Mouse (Mus musculus): ENCODE results near the gene Ppp1r32.

The Ppp1r32 gene

DNA sequence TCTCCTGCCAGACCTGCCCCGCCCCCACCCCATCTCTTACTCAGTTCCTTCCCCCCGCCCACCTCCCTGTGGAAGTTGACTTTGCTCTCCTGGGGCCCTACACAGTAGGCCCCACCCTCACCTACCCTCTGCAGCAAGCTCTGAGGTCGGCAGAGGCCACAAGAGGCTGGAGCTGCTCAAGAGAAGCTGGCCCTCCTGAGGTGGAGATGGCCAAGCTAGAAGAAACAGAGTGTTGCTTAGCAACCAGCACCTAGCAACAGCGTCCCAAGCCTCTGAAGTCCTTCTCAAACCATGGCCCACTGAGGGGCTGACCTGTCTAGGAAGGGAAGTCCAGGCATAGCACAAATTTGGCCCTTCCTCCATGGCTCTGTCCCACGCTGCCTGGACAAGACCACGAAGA, at the start of gene Ppp1r32:
Ppp1r32 (minus strand) TSS at position 226 of the 400 bp plus-strand sequence.
- DNase-seq (ENCODE audit: low spot score): peak; percentile 57

DNA sequence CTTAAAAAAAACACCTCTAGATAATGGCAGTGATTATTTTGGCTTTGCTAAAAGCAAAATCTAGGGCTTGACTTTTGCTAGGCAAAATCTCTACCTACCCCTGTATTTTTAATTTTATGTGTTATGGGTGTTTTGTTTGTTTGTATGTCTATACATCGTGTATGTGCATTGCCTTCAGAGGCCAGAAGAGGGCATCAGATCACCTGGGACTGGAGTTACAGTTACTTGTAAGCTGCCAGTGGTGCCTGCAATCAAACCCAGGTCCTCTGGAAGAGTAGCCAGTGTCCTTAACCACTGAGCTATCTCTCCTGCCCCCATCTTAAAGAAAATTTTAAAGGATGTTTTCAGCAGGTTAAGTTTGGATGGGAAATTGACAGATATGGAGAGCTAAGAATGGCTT, 47.4 kb upstream of the Ppp1r32 start:
- DNase-seq (ENCODE audit: low spot score): no peak

DNA sequence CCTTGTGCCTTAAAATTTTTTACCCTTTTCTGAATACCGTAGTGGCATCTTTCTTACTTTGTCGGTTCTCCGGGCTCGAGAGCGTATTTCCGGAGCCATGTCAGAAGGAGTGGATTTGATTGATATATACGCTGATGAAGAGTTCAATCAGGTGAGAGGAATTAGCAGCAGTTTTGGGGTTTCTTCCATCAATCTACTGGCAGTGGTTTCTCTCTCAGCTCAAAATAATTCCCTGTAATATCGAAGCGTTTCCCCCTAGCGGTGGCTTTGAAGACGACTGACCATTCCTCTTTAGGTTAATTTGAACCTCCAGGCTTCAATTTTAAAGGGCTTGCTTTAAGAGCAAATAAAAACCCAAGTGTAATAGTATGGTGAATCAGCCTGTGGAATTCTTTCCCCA, 43.2 kb upstream of the Ppp1r32 start, which contains the start of gene Sdhaf2:
Sdhaf2 (minus strand) TSS at position 233 of the 400 bp plus-strand sequence.
- DNase-seq (ENCODE audit: low spot score): peak; percentile 53

DNA sequence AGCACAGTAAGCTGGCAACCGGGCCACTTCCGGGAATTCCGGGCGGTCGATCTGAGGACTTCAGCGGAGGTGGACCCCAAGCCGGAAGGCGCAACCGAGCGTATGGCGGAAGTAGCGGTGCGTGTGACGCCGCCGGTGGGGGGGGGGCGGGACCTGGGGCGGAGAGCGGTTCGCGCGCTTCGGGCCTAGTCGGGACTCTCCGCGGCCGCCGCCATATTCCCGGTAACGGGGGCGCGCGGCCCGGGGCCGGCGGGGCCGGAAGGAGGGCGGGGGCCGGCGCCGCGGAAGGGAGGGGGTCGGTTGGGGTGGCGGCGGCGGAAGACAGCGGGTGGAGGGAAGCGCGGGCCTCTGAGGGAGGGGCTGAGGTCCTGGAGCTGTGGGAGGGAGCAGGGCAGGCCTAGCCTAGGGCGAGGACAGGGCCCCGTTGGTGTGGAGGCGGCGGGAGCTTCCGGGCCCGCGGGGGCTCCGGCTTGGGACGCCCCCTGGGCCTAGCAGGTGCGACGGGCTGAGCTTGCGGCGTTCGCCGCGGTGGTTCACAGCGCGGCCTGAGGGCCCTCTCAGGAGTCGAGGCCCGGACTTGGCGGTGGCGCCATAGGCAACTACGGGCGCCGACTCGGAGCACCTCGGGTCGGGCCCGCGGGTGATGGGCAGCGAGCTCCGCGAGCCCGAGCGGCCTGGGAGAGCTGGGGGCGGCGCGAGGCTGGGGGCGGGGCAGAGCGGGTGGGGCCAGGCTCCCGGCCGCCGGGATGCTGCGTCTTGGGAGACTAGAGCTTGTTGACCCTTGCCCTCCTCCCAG, 42.6 kb upstream of the Ppp1r32 start, which contains the start of gene Cpsf7:
Cpsf7 (plus strand) TSS at position 161 of the 796 bp plus-strand sequence.
- peak; percentile 93 for DNase-seq (ENCODE audit: low spot score)

DNA sequence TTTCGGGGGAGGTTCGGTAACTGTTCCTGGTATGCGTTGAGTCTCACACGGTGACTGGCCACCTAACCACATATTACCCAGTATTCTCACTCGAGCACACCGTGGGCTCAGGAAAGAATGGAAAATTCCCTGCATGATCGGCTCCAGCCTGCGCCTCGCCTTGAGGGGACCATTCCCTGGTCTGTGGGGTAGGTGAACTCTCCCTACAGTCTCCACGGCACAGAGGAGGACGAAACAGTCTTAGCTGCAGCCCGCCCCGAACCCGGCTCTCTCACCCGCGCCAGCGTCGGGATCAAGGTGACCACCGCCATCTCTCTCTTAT, 42.0 kb upstream of the Ppp1r32 start:
- DNase-seq (ENCODE audit: low spot score): no peak

DNA sequence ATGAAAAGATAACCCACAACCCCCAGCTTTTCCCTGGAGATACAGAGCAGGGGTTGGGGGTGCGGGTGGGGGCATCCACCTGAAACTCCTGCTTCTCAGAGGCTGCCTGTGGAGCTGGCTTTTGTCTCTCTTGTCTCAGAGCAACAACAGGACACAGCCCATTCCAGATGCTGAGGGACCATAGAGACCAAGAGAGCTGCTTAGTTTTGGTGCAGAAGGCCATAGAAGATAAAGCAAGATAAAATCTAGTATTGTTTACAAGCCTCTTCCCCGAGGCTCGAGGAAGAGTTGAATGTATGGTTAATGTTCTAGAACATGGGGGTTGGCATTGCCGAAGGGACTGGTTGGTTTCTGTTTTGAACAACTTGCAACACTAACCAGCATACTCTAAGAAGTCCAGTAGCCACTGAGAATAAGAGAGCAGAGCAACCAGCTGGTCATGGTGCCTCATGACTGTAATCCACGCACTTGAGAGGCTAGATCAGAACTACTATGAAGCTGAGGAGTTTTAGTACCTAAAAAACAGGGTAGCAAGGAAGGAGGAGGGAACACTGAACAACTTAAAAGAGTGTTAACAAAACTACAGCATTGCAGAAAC, 40.9 kb upstream of the Ppp1r32 start:
- no peak for DNase-seq (ENCODE audit: low spot score)

DNA sequence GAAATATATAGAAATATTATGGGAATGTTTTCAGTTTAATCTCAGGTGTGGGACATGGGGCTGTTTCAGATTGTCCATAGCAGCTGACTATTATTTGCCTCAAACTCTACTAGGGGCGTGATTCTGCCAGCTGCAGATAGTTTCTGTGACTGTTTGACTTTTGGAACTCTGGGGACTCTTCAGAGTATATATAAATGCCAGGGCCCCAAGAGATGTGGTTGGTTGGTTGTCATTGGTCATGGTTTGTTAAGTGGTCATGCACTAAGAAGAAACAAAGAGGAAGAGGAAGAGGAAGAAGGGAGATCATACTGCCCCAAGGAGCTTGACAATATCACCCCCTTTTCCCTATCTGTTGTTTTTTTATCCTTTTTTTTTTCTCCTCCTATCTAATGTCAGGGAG, 39.2 kb upstream of the Ppp1r32 start:
- DNase-seq (ENCODE audit: low spot score): no peak

DNA sequence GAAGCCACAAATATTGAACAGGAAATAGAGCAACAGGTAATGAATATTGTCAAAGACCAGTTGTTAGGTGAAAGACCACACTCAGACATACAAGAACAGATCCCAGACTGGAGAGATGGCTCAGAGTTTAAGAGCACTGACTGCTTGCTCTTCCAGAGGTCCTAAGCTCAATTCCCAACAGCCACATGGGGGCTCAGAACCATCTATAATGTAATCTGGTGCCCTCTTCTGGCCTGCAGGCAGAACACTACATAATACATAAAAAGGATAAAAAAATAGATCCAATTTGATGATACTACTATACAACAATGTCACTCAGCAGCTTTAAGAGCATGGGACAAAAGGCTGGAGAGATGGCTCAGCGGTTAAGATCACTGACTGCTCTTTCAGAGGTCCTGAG, 37.6 kb upstream of the Ppp1r32 start:
- DNase-seq (ENCODE audit: low spot score): no peak

DNA sequence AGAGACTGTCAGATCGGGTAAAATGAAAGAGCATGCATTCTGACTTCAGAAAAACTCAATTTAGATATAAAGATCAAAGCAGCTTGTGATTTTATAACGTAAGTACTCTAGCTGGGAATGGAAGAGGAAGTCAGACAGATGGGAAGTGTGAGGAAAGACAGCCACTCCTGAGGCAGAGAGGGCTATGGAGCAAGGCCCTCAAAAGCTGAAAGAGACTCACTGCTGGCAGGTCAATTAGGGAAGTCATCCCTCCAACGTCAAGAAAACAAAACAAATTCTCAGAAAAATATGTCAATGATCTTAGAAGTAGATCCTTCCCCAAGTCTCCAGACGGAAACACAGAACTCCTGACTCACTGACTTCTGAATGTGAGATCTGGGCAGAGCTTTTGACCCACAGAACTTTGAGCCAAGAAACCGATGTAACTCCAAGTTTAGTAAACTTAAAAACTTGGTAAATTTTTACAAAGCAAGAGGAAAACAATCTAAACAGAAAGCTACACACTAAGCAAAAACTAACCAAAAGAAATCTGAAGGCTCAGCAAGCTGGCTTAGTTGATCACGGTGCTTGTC, 28.1 kb upstream of the Ppp1r32 start:
- DNase-seq (ENCODE audit: low spot score): no peak

DNA sequence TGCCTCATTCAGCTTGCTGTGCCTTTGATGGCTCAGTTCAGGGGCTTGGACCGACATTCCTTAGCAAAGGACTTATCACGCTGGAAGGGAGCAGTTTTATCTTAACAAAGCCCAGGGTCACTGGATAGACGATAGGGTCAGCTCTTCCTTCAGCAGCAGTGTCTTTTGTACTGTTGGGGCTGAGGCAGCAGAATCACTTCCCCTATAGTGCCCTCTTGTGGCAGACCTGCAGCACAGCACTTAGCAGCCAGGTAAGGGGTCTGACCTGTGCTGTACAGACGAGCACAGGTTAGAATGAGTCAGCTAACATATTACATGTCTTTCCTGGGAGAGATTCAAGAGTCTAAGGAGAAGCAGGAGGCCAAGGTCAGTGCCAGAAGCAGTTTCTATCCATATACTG, 19.8 kb upstream of the Ppp1r32 start:
- DNase-seq (ENCODE audit: low spot score): no peak

DNA sequence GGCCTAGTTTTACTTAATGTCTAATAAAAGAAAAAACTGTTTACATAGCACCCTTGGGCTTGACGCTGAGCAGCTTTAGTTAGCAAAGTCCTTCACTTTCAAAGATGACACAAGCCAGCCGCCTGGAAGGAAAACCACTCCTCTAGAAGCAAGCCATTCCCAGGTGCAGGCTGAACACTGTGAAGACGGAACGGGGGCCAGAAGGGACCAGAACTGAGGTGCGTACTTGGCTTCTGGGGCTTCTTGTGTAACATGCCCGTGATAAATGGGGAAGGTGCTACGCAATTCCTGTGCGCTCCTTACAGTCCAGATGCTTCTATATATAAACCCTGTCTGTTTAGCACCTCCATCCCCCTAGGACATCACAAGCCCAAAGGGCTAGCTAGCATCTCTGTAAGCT, 17.9 kb upstream of the Ppp1r32 start:
- DNase-seq (ENCODE audit: low spot score): no peak

DNA sequence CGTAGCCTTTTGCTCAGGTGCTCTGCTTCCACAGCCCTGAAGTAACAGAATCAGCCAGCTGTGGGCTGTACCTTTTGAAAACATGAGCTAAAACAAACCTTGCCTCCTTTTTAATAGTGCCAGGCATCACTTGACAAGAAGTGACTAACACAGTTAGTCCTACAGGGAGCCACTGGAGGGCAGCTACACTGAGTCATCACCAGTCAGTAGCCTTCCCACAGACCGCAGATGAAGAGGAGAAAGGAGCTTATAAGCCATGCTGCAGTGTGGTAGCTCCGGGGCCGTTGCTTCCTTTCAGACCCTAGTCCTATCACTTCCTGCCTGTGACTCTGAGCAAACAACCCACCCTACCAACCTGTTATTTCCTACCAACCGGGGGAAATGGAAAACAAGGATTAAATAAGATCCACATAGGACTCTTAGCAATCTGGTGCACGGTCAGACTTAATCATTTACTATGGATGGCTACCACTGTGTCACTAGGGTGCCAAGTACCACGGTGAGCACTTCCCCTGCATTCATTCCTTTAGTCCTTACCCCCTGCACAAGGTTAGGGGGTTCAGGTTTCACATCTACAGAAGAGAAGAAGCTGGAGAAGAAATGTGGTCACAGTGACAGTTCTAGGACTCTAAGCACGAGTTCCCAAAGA, 14.9 kb upstream of the Ppp1r32 start:
- no peak for DNase-seq (ENCODE audit: low spot score)

DNA sequence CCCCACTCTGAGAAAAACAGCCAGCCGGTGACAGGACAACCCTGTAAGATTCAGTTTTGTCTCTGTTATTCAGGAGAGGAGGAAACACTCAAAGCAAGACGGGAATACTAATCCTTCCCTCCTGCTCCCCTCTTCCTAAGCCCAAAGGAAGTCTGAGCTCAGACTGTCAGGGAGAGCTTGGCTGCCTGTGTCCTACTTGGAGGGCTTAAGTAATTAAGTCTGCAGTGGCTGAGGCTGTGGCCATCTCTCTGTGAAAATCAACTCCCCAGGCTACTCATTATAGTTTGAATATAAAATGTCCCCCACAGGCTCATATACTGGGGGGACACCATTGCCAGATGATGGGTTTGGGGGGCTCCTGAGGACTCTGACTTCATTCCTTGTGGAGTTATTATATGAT, 14.2 kb upstream of the Ppp1r32 start:
- no peak for DNase-seq (ENCODE audit: low spot score)

DNA sequence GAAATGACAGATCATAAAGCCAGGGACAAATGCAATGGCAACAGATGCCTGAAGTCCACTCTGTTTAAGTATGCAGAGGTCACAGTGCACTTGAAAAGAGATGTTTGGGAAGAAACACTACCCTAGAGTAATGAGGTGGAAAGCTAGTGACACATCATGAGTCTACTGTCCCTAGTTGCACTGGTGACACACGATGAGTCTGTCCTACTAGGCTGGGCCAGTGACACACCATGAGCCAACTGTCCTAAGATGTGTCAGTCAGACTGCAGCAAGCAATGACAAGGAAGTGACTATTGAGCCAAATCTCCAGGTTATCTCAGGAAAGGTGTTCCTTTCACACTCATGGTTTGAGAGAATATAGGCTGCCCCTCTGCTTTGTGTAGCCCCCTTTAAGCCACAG, 12.9 kb upstream of the Ppp1r32 start:
- DNase-seq (ENCODE audit: low spot score): no peak

DNA sequence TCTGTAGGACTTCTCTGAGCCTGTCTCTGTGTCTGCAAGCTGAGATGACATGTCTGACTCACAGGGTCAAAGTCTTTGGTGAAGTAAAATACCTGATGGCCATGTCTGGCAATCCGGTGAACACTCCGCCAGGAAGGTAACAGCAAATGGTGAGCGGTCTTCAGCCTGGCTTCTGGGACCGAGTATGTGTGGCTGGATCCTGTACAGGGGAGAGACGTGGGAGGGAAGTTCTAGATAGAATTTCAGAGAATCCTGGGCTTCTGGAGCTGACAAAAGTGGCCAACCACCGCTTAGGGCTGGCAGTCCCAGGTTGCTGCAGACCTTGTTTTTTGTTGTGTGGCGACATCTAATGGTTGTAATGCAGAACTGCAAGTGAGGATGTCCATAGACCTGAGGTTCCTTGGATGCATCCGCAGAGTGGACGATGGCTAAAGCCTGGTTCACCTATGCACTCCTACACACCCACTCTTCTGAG, 3.6 kb upstream of the Ppp1r32 start:
- no peak for DNase-seq (ENCODE audit: low spot score)

DNA sequence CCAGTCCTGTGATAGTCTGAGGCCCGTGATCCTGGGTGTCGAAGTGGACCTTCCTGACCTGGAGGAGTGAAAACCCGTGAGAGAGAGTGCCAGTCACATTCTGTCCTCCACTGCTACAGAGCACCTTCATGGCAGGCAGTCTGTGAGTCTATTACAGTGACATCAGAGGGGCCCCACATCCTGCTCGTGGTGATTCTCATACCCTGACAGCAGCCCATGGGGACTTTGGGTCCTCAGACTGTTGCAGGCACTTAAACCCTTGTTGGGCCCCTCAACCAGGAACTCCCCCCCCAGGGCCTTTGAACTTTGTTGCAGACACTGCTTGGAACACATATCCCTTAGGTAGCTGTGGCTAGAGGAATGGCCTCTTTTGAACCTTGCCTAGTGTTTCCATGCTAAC, 3.2 kb downstream of the Ppp1r32 start:
- DNase-seq (ENCODE audit: low spot score): no peak

DNA sequence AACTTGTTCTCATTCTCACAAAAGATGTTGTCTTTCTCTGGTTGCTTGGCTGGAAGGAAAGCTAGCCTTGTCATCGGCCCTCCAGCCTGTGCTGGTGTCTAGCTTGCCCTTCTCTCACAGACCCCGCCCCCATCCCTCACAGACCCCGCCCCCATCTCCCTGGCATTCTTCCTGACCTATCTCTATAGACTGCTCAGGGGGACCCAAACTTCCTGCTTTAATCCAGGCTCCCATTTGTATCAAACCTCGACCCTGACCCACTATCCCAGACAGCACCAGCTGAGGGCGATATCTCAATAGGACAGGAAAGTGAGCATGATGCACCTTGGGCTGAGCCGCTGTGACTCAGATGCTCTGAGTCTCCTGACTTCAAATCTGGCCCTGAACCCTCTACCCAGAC, 8.9 kb downstream of the Ppp1r32 start:
- DNase-seq (ENCODE audit: low spot score): no peak

DNA sequence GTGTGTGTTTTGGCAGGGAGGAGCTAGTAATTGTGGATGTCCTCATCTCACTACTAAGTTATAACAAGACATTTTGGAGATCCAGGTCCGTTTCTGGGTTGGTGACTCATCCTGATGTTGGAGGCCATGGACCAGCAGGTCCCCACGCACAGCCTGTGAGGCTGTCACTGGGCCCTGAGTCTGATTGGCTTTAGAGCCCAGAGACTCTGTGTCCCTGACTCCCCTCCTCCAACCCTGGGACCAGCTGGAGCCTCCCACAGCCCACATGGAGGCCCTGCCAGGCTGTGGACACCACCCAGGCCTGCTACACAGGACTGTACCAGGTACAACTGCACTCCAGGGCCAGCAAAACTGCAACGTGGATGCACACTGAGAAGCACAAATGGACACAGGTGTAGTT, 9.8 kb downstream of the Ppp1r32 start:
- no peak for DNase-seq (ENCODE audit: low spot score)

DNA sequence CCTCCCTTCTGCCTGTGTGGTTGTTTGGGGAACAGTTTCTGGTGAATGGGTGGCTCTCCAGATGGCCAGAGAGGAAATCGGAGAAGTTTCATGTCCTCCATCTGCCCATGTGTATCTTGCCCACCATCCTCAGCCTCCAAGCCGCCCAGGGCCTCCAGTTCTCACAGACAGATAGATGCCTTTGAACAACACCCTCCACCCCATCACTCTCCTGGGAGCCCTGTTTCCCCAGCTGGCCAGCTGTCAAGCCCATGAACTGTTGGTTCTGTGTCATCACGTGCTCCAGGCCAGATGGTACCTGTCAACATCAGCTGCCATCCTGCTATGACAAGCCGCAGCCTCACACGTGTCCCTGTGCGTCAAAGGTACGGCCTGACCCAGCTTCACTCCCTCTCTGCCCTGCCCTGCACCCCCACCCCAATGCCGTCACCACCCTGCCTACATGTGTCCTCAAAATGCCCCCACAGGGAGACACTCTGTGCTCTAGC, 13.5 kb downstream of the Ppp1r32 start:
- no peak for DNase-seq (ENCODE audit: low spot score)

DNA sequence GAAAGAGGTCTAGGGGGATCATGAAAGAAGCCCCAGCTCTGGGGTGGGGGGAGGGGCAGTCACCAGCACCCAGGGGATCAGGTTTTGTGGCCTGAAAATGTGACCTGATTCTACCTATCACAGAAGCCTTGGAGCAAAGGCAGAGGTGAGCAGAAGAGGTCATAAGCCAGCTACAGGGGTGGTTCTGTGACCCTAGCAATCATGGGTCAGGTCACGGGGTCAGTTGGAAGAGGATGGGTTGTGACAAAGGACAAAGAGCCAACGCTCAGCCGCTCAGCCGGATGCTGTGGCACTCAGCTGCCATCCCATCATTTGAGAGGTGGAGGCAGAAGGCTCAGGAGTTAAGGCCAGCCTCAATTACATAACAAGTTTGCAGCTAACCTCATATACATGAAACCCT, 18.3 kb downstream of the Ppp1r32 start:
- DNase-seq (ENCODE audit: low spot score): no peak

DNA sequence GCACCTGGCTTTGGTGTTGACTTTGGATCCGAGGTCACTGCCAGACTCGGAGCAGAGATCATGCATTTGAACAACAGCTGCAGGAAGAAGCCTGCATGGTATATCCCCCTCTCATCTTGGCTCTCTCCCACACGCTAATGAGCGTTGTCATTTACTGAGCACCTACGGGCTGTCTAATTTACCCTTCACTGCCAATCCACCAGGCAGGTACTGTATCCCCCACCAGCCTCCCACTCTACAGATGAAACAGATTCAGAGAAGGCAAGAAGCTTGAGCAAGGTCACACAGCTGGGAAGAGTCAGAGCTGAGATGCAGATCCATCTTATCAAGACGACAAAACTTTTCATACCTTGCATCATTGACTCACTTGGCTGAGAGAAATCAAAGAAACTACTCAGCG, 21.1 kb downstream of the Ppp1r32 start:
- no peak for DNase-seq (ENCODE audit: low spot score)

DNA sequence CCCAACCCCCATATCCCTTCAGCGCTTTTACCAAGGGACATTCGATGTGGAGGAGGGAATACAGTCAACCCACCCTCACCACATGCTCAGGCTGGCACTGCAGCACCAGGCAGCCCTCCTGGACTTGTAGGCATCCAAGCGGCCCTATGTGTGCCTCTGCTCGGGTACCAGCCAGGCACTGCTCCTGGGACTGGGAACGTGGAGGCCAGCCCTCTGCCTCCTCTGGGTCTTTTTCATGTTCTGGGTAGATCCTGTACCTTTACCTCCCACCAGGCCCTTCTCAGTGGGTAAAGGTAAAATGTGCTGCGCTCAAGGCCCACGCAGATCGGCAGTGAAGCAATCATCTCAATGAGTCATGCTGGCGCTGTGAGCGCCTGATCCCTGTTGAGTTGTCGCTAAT, 22.8 kb downstream of the Ppp1r32 start:
- DNase-seq (ENCODE audit: low spot score): no peak

DNA sequence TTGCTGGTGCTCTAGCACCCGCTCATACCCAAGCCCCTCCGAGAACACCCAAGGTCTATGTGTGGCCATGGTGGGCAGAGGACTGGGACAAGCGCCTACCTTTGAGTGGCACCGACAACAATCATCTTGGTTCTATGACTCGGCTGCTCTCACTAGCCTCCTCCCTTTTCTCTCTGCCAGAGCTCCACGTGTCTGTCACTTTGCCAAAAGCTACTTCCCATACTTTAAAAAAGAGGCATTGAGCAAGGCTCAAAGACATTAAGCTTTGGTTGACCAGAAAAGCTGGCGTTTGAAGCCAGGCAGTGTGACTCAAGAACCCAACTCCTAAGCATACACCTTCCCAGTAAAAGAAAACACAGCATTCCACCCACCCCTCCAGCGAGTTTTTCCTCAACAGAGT, 24.6 kb downstream of the Ppp1r32 start:
- DNase-seq (ENCODE audit: low spot score): no peak
